8 mouse cellular contexts compared by ENCODE assay signal in genomic region chr6:84385696-84386095, GRCm38 (mm10).
DNase-seq lines count a peak whose midpoint lies in the region; ATAC-seq and TF ChIP-seq lines count a peak whose summit lies in the region.

No protein-coding gene starts in this region.

- DNase-seq in layer of hippocampus, adult 11-12 months (ENCODE audit: low spot score) = peak; percentile 15
- DNase-seq in layer of hippocampus, postnatal 25 days (ENCODE audit: extremely low spot score in 1 of 2, low spot score in 1 of 2) = no peak
- DNase-seq in heart, postnatal 25 days (ENCODE audit: low spot score) = peak; percentile 45
- DNase-seq in spleen, postnatal 4 days (ENCODE audit: low spot score in 2 of 2) = peak; percentile 69 to 77
- DNase-seq in thymus, adult 2 months = no peak
- no peak for DNase-seq in frontal cortex, postnatal 14 days (ENCODE audit: low spot score in 2 of 2)

- H3K36me3 ChIP-seq in liver, embryonic 15.5 days (replicated peaks) = no peaks in the 10 kb centered on the region
- H3K36me3 ChIP-seq in thymus, adult 2 months (ENCODE audit: control insufficient read depth, insufficient read depth, low read length) = no peaks in the 10 kb centered on the region

- TF ChIP-seq POLR2A in thymus, adult 2 months (IDR thresholded peaks at IDR 0.05; ENCODE audit: control insufficient read depth, extremely low read depth, insufficient read depth, low read length, poor library complexity) = no peak

- TF ChIP-seq CTCF in thymus, adult 2 months (IDR thresholded peaks at IDR 0.05; ENCODE audit: borderline replicate concordance, control insufficient read depth, extremely low read depth, insufficient read depth, low read length, poor library complexity) = no peak

- intact Hi-C loops in heart, postnatal 25 days (cut with DNase I) = no loop called here

- H3K9ac ChIP-seq in liver, embryonic 15.5 days = no peak overlapping the region

- ATAC-seq in erythroblast, adult 5-6 weeks (replicated peaks; ENCODE audit: low FRiP score, poor library complexity, severe bottlenecking) = peak; percentile 96
- peak; percentile 74 for ATAC-seq in liver, embryonic 15.5 days (ENCODE audit: insufficient read depth)

- no peak overlapping the region for H3K4me3 ChIP-seq in liver, embryonic 15.5 days (replicated peaks)
- no peak overlapping the region for H3K4me3 ChIP-seq in thymus, adult 2 months (ENCODE audit: control insufficient read depth, insufficient read depth, low read length)

- H3K27ac ChIP-seq in liver, embryonic 15.5 days (replicated peaks) = 0 out of 2 replicates have a peak overlapping the region, but pooled peaks have one; percentile 41
- H3K27ac ChIP-seq in thymus, adult 2 months (ENCODE audit: control insufficient read depth, insufficient read depth, low read length) = no peak overlapping the region

- H3K4me1 ChIP-seq in liver, embryonic 15.5 days (replicated peaks) = peaks cover 17% of the 10 kb centered on the region; the same call in 1 of the 2 replicates
- H3K4me1 ChIP-seq in thymus, adult 2 months (replicated peaks; ENCODE audit: control insufficient read depth, insufficient read depth, low read length) = no peaks in the 10 kb centered on the region

- H3K9me3 ChIP-seq in liver, embryonic 15.5 days (replicated peaks) = no peaks in the 10 kb centered on the region

- H3K27me3 ChIP-seq in liver, embryonic 15.5 days = 0 out of 2 replicates have a peak, but pooled peaks cover 4% of the 10 kb centered on the region
- no peaks in the 10 kb centered on the region for H3K27me3 ChIP-seq in thymus, adult 2 months (ENCODE audit: control insufficient read depth, insufficient read depth, low read length)

- H3K4me2 ChIP-seq in liver, embryonic 15.5 days = peak overlapping the region; percentile 30; the same call in 1 of the 2 replicates

- 5% methylated on average over 10 of the region's 10 CpGs for WGBS in liver, embryonic 15.5 days (ENCODE audit: insufficient replicate concordance)
- WGBS in thymus, adult 2 months = 54% methylated on average over 10 of the region's 10 CpGs

Comparison
In these comparisons a context has a peak if more than half of its experiments do, and no peak if none do; other contexts are left out.
1. DNase-seq: peak in layer of hippocampus, adult 11-12 months (single experiment), heart, postnatal 25 days (single experiment) and spleen, postnatal 4 days (2 of 2); none in layer of hippocampus, postnatal 25 days (0 of 2), thymus, adult 2 months (single experiment) and frontal cortex, postnatal 14 days (0 of 2).